Mouse (Mus musculus) embryonic facial prominence, embryonic 15.5 days (tissue): ENCODE data around the gene Elovl6. TPM values are rescaled to one million over a fixed set of nuclear protein-coding genes. Genes with fewer than 3 reads are reported as not detected.

Source experiments
- ATAC-seq: fragments of 200-750 bp; cut with Nextera tagmentation; 2 replicates; pipeline ENCODE4 v1.8.0; 2017; ENCODE audit warnings: low read depth, moderate TSS enrichment; ENCODE audit not compliant: insufficient number of reproducible peaks, low FRiP score, low TSS enrichment
- H3K27ac ChIP-seq: fragments of 300-500 bp; sonication (generic); replicated peaks from 2 replicates; pipeline ENCODE4 v1.5.1; 2015; ENCODE audit warnings: mild to moderate bottlenecking, inconsistent platforms
- H3K27me3 ChIP-seq: fragments of 300-500 bp; sonication (generic); 2 replicates; pipeline ENCODE4 v1.6.1; 2015; ENCODE audit warnings: inconsistent platforms
- H3K36me3 ChIP-seq: fragments of 300-500 bp; sonication (generic); 2 replicates; pipeline ENCODE4 v1.6.1; 2015; ENCODE audit warnings: mild to moderate bottlenecking, inconsistent platforms
- H3K4me1 ChIP-seq: fragments of 300-500 bp; sonication (generic); 2 replicates; pipeline ENCODE4 v1.6.1; 2015; ENCODE audit warnings: inconsistent platforms
- H3K4me2 ChIP-seq: fragments of 300-500 bp; sonication (generic); replicated peaks from 2 replicates; pipeline ENCODE4 v1.6.1; 2015; ENCODE audit warnings: mild to moderate bottlenecking, inconsistent platforms
- H3K4me3 ChIP-seq: fragments of 300-500 bp; sonication (generic); replicated peaks from 2 replicates; pipeline ENCODE4 v1.5.1; 2015; ENCODE audit warnings: mild to moderate bottlenecking, inconsistent platforms
- H3K9ac ChIP-seq: fragments of 300-500 bp; sonication (generic); 2 replicates; pipeline ENCODE4 v1.6.1; 2015; ENCODE audit warnings: inconsistent platforms
- H3K9me3 ChIP-seq: fragments of 300-500 bp; sonication (generic); replicated peaks from 2 replicates; pipeline ENCODE4 v1.6.1; 2016; ENCODE audit warnings: inconsistent platforms
- WGBS: fragments of 180-500 bp; shearing (Covaris S2); methylation state at CpG from one replicate; pipeline ENCODE4 v1.1.7; 2015; 5-methylcytosine and 5-hydroxymethylcytosine counted together
- polyA plus RNA-seq: library from polyadenylated mRNA; unstranded; fragments of >200 nt; fragmentation: Nextera tagmentation; extraction: Ambion mirVana; gene quantifications from 2 replicates; pipeline ENCODE4 v1.2.1, GENCODE M21; 2015

Gene Elovl6
- polyA plus RNA-seq, 1 experiment from 2014 or later = 34.6 TPM

- 67% methylated on average over 2 of the region's 2 CpGs for WGBS
- ATAC-seq = no peak; the same call in 1 of the 2 replicates
Observed at GRCm38 (mm10) chr3:129566013-129566412, 33.9 kb downstream of the Elovl6 start.

GRCm38 (mm10) chr3:129566876-129567275 lies 34.7 kb downstream of the Elovl6 start:
- no peak overlapping the region for H3K4me3 ChIP-seq
- no peak overlapping the region for H3K27ac ChIP-seq
- H3K4me1 ChIP-seq = 0 out of 2 replicates have a peak, but pooled peaks cover 2% of the 10 kb centered on the region
- H3K27me3 ChIP-seq = no peaks in the 10 kb centered on the region
- H3K9ac ChIP-seq = no peak overlapping the region
- no peaks in the 10 kb centered on the region for H3K9me3 ChIP-seq
- H3K36me3 ChIP-seq = no peaks in the 10 kb centered on the region
- WGBS = 62% methylated on average over 5 of the region's 5 CpGs
- no peak for ATAC-seq
- no peak overlapping the region for H3K4me2 ChIP-seq

More at GRCm38 (mm10) chr3:129566013-129566412, 33.9 kb downstream of the Elovl6 start:
- Histone ChIP-seq H3K9ac (no peak overlapping the region), H3K27me3 (no peaks in the 10 kb centered on the region), H3K4me1 (0 out of 2 replicates have a peak, but pooled peaks cover 2% of the 10 kb centered on the region), H3K9me3 (no peaks in the 10 kb centered on the region), H3K36me3 (no peaks in the 10 kb centered on the region), H3K4me2 (no peak overlapping the region), H3K27ac (0 out of 2 replicates have a peak overlapping the region, but pooled peaks have one; percentile 1), H3K4me3 (no peak overlapping the region)

GRCm38 (mm10) chr3:129568506-129568905 lies 36.4 kb downstream of the Elovl6 start:
- no peak for ATAC-seq
- no peaks in the 10 kb centered on the region for H3K36me3 ChIP-seq
- no peak overlapping the region for H3K4me2 ChIP-seq
- peaks cover 7% of the 10 kb centered on the region for H3K4me1 ChIP-seq
- H3K27me3 ChIP-seq = no peaks in the 10 kb centered on the region
- no peak overlapping the region for H3K27ac ChIP-seq
- H3K9ac ChIP-seq = no peak overlapping the region
- no peak overlapping the region for H3K4me3 ChIP-seq
- 48% methylated on average over 7 of the region's 7 CpGs for WGBS
- H3K9me3 ChIP-seq = no peaks in the 10 kb centered on the region

- Histone ChIP-seq H3K27ac (no peak overlapping the region), H3K27me3 (no peaks in the 10 kb centered on the region), H3K36me3 (0 out of 2 replicates have a peak, but pooled peaks cover 4% of the 10 kb centered on the region), H3K4me1 (peaks cover 6% of the 10 kb centered on the region), H3K9ac (no peak overlapping the region), H3K4me2 (no peak overlapping the region), H3K9me3 (no peaks in the 10 kb centered on the region), H3K4me3 (no peak overlapping the region)
- 90% methylated on average over 8 of the region's 8 CpGs for WGBS
- no peak for ATAC-seq
Observed at GRCm38 (mm10) chr3:129570989-129571388, 38.8 kb downstream of the Elovl6 start.

GRCm38 (mm10) chr3:129571642-129572041 lies 39.5 kb downstream of the Elovl6 start:
- Histone ChIP-seq H3K9me3 (no peaks in the 10 kb centered on the region), H3K4me3 (no peak overlapping the region), H3K27me3 (no peaks in the 10 kb centered on the region), H3K36me3 (0 out of 2 replicates have a peak, but pooled peaks cover 4% of the 10 kb centered on the region), H3K9ac (no peak overlapping the region), H3K4me1 (peaks cover 6% of the 10 kb centered on the region), H3K4me2 (no peak overlapping the region), H3K27ac (no peak overlapping the region)
- 75% methylated on average over 5 of the region's 5 CpGs for WGBS
- no peak for ATAC-seq

- no peak for ATAC-seq
- Histone ChIP-seq H3K4me2 (no peak overlapping the region), H3K4me3 (no peak overlapping the region), H3K36me3 (0 out of 2 replicates have a peak, but pooled peaks cover 4% of the 10 kb centered on the region), H3K9me3 (no peaks in the 10 kb centered on the region), H3K27ac (0 out of 2 replicates have a peak overlapping the region, but pooled peaks have one; percentile 9), H3K27me3 (no peaks in the 10 kb centered on the region), H3K9ac (no peak overlapping the region), H3K4me1 (peaks cover 6% of the 10 kb centered on the region)
- 62% methylated on average over 4 of the region's 4 CpGs for WGBS
Observed at GRCm38 (mm10) chr3:129572959-129573358, 40.8 kb downstream of the Elovl6 start.

- no peaks in the 10 kb centered on the region for H3K27me3 ChIP-seq
- WGBS = 73% methylated on average over 4 of the region's 4 CpGs
Observed at GRCm38 (mm10) chr3:129573609-129574008, 41.5 kb downstream of the Elovl6 start.

GRCm38 (mm10) chr3:129575086-129575485 lies 42.9 kb downstream of the Elovl6 start:
- H3K9me3 ChIP-seq = no peaks in the 10 kb centered on the region
- no peak overlapping the region for H3K4me2 ChIP-seq
- 93% methylated on average over 4 of the region's 4 CpGs for WGBS
- H3K9ac ChIP-seq = no peak overlapping the region
- no peak overlapping the region for H3K4me3 ChIP-seq
- H3K27me3 ChIP-seq = no peaks in the 10 kb centered on the region
- no peak overlapping the region for H3K27ac ChIP-seq
- no peak for ATAC-seq
- 0 out of 2 replicates have a peak, but pooled peaks cover 4% of the 10 kb centered on the region for H3K36me3 ChIP-seq
- peaks cover 6% of the 10 kb centered on the region for H3K4me1 ChIP-seq

More at GRCm38 (mm10) chr3:129573609-129574008, 41.5 kb downstream of the Elovl6 start:
- 0 out of 2 replicates have a peak, but pooled peaks have one; percentile 47 for ATAC-seq
- no peak overlapping the region for H3K4me2 ChIP-seq
- H3K9me3 ChIP-seq = no peaks in the 10 kb centered on the region
- H3K4me1 ChIP-seq = peaks cover 6% of the 10 kb centered on the region
- H3K4me3 ChIP-seq = no peak overlapping the region
- H3K36me3 ChIP-seq = 0 out of 2 replicates have a peak, but pooled peaks cover 4% of the 10 kb centered on the region
- 0 out of 2 replicates have a peak overlapping the region, but pooled peaks have one; percentile 9 for H3K27ac ChIP-seq
- H3K9ac ChIP-seq = no peak overlapping the region

- ATAC-seq = no peak
- H3K4me1 ChIP-seq = peaks cover 6% of the 10 kb centered on the region
- WGBS = 92% methylated on average over 6 of the region's 6 CpGs
- H3K27ac ChIP-seq = no peak overlapping the region
- no peak overlapping the region for H3K9ac ChIP-seq
- H3K36me3 ChIP-seq = 0 out of 2 replicates have a peak, but pooled peaks cover 4% of the 10 kb centered on the region
- H3K4me3 ChIP-seq = no peak overlapping the region
- no peaks in the 10 kb centered on the region for H3K27me3 ChIP-seq
- H3K9me3 ChIP-seq = no peaks in the 10 kb centered on the region
- H3K4me2 ChIP-seq = no peak overlapping the region
Observed at GRCm38 (mm10) chr3:129576522-129576921, 44.4 kb downstream of the Elovl6 start.

GRCm38 (mm10) chr3:129578741-129579475 lies 46.8 kb downstream of the Elovl6 start:
- Histone ChIP-seq H3K9me3 (no peaks in the 10 kb centered on the region), H3K27ac (no peak overlapping the region), H3K9ac (no peak overlapping the region), H3K36me3 (0 out of 2 replicates have a peak, but pooled peaks cover 4% of the 10 kb centered on the region), H3K4me1 (no peaks in the 10 kb centered on the region; the same call in none of the 2 replicates), H3K27me3 (no peaks in the 10 kb centered on the region), H3K4me2 (no peak overlapping the region), H3K4me3 (no peak overlapping the region)
- WGBS = 87% methylated on average over 11 of the region's 11 CpGs
- no peak for ATAC-seq

GRCm38 (mm10) chr3:129581024-129581423 lies 48.9 kb downstream of the Elovl6 start:
- no peaks in the 10 kb centered on the region for H3K36me3 ChIP-seq
- H3K27me3 ChIP-seq = no peaks in the 10 kb centered on the region
- H3K9ac ChIP-seq = no peak overlapping the region
- WGBS = 83% methylated on average over 3 of the region's 3 CpGs
- H3K4me3 ChIP-seq = no peak overlapping the region
- H3K27ac ChIP-seq = no peak overlapping the region
- no peak overlapping the region for H3K4me2 ChIP-seq
- no peaks in the 10 kb centered on the region; the same call in 1 of the 2 replicates for H3K4me1 ChIP-seq
- no peak for ATAC-seq
- no peaks in the 10 kb centered on the region for H3K9me3 ChIP-seq
